In the genomic region with DNA sequence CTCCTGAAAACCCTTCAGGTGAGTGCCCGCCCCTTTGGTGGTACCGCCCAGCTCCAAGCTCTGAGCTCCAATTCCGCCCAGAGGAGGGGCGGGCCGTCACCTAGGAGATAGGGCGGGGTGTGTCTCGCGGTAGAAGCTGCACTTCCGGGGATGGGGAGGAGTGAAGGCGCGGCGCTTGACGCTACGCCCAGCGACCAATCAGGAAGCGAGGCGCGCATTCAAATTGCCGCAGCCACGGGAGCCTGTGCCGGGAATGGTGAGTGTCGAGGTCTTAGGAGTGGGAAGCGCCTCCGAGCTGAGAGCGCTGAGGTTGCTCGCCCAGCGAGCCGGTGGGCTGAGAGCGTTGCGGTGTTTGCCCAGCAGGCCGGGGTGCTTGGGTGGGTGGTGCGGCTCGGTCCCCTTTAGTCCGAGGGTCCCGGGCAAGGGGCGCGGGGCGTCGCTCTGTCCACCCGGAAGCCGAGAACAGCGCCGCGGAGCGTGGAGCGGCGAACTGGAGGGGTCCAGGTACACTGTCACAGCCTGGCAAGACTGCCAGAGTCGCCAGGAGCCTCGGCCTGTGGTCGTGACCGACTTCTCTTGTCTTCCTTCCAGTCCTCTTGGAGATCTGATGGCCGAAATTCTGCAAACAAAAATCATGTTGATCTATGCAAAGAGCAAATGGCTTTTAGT, we compare ENCODE assay signal across 1 mouse cellular context.
TF ChIP-seq lines count a peak whose summit lies in the region.

A gene (plus strand): TSS at position 201 of the 669 bp plus-strand sequence.

TF ChIP-seq in MEL, 35 proteins besides CTCF, POLR2A, EP300 and RAD21 (continued from another document):
- TF ChIP-seq GATA1 (IDR thresholded peaks at IDR 0.05; ENCODE audit: low read depth, low read length) (no peak), KAT2A (conservative IDR thresholded peaks at IDR 0.05; ENCODE audit: low read depth, low read length) (no peak; the same call in 1 of the 2 replicates), MAFK (IDR thresholded peaks at IDR 0.05; ENCODE audit: borderline replicate concordance, low read depth, low read length) (no peak), GABPA (IDR thresholded peaks at IDR 0.05; ENCODE audit: low read depth, low read length) (no peak), SMC3 (IDR thresholded peaks at IDR 0.05; ENCODE audit: low read depth, low read length) (no peak), ZMIZ1 (IDR thresholded peaks at IDR 0.05; ENCODE audit: low read depth, low read length) (no peak), UBTF (IDR thresholded peaks at IDR 0.05; ENCODE audit: borderline replicate concordance, insufficient read depth, low read depth, low read length) (no peak), ELF1 (IDR thresholded peaks at IDR 0.05; ENCODE audit: low read depth, low read length) (peak; percentile 93), SIN3A (IDR thresholded peaks at IDR 0.05; ENCODE audit: low read length) (peak; percentile 68), MEF2A (IDR thresholded peaks at IDR 0.05; ENCODE audit: extremely low read depth, insufficient replicate concordance, low read depth, low read length, poor library complexity, severe bottlenecking) (no peak), NELFE (IDR thresholded peaks at IDR 0.05; ENCODE audit: low read depth, low read length) (peak; percentile 63), TAL1 (IDR thresholded peaks at IDR 0.05; ENCODE audit: low read length) (no peak), BHLHE40 (IDR thresholded peaks at IDR 0.05; ENCODE audit: borderline replicate concordance, low read depth, low read length) (no peak)
TF ChIP-seq in MEL: peak in this region for 9.
